Mouse (Mus musculus): ENCODE measurements around the gene Fbxl17. TPM values are rescaled to one million over a fixed set of nuclear protein-coding genes. Genes with fewer than 3 reads are reported as not detected.
A peak's percentile ranks its signal among the peaks of the same experiment; 100 is the strongest.

Fbxl17 gene
- total and polyA plus RNA-seq, 2 experiments from 2014 or later = 13.1 to 22.3 TPM

GRCm38 (mm10) chr17:63029105-63029504, 470.7 kb downstream of the Fbxl17 start:
- no peak overlapping the region for H3K9ac ChIP-seq (replicated peaks; ENCODE audit: low read length)
- 42% methylated on average over 4 of the region's 4 CpGs for WGBS
- no peaks in the 10 kb centered on the region for H3K9me3 ChIP-seq (ENCODE audit: low read length)
- no peak overlapping the region for H3K4me3 ChIP-seq (ENCODE audit: low read length)
- DNase-seq (ENCODE audit: low spot score) (no peak), ATAC-seq (0 out of 2 replicates have a peak, but pooled peaks have one; percentile 49)
- no peaks in the 10 kb centered on the region for H3K36me3 ChIP-seq (ENCODE audit: insufficient read depth, low read length)
- TF ChIP-seq CTCF (IDR thresholded peaks at IDR 0.05; ENCODE audit: low read depth) = no peak
- H3K4me2 ChIP-seq (ENCODE audit: low read depth, low read length) = no peak overlapping the region
- no peak overlapping the region for H3K27ac ChIP-seq
- H3K4me1 ChIP-seq (ENCODE audit: insufficient read depth, low read length) = no peaks in the 10 kb centered on the region
- H3K27me3 ChIP-seq (ENCODE audit: insufficient read depth, low read length) = no peaks in the 10 kb centered on the region

- H3K27me3 ChIP-seq (ENCODE audit: insufficient read depth, low read length) = no peaks in the 10 kb centered on the region
- no peaks in the 10 kb centered on the region for H3K4me1 ChIP-seq (ENCODE audit: insufficient read depth, low read length)
- TF ChIP-seq CTCF (IDR thresholded peaks at IDR 0.05; ENCODE audit: low read depth) = no peak
- H3K9me3 ChIP-seq (ENCODE audit: low read length) = no peaks in the 10 kb centered on the region
- no peak overlapping the region for H3K27ac ChIP-seq
- H3K4me2 ChIP-seq (ENCODE audit: low read depth, low read length) = no peak overlapping the region
- H3K36me3 ChIP-seq (ENCODE audit: insufficient read depth, low read length) = no peaks in the 10 kb centered on the region
- WGBS = 33% methylated on average over 15 of the region's 15 CpGs
- DNase-seq (ENCODE audit: low spot score) (no peak), ATAC-seq (no peak)
- H3K9ac ChIP-seq (replicated peaks; ENCODE audit: low read length) = 0 out of 2 replicates have a peak overlapping the region, but pooled peaks have one; percentile 4
- no peak overlapping the region for H3K4me3 ChIP-seq (ENCODE audit: low read length)
Observed at GRCm38 (mm10) chr17:63025238-63025637, 474.6 kb downstream of the Fbxl17 start.

GRCm38 (mm10) chr17:63017605-63018167, 482.1 kb downstream of the Fbxl17 start:
- Histone ChIP-seq H3K27ac (no peak overlapping the region), H3K9me3 (ENCODE audit: low read length) (no peaks in the 10 kb centered on the region), H3K4me3 (ENCODE audit: low read length) (no peak overlapping the region), H3K27me3 (ENCODE audit: insufficient read depth, low read length) (no peaks in the 10 kb centered on the region), H3K36me3 (ENCODE audit: insufficient read depth, low read length) (no peaks in the 10 kb centered on the region), H3K4me1 (ENCODE audit: insufficient read depth, low read length) (no peaks in the 10 kb centered on the region), H3K4me2 (ENCODE audit: low read depth, low read length) (no peak overlapping the region), H3K9ac (replicated peaks; ENCODE audit: low read length) (no peak overlapping the region)
- 77% methylated on average over 3 of the region's 3 CpGs for WGBS
- TF ChIP-seq CTCF (IDR thresholded peaks at IDR 0.05; ENCODE audit: low read depth) = no peak
- no peak for DNase-seq (ENCODE audit: low spot score)
- ATAC-seq = no peak

- no peaks in the 10 kb centered on the region for H3K36me3 ChIP-seq (ENCODE audit: insufficient read depth, low read length)
- 56% methylated on average over 3 of the region's 3 CpGs for WGBS
- DNase-seq (ENCODE audit: low spot score) (no peak), ATAC-seq (no peak)
- peaks cover 6% of the 10 kb centered on the region; the same call in 1 of the 2 replicates for H3K4me1 ChIP-seq (ENCODE audit: insufficient read depth, low read length)
- H3K27me3 ChIP-seq (ENCODE audit: insufficient read depth, low read length) = no peaks in the 10 kb centered on the region
- no peak overlapping the region for H3K4me2 ChIP-seq (ENCODE audit: low read depth, low read length)
- H3K27ac ChIP-seq = no peak overlapping the region
- no peak overlapping the region for H3K4me3 ChIP-seq (ENCODE audit: low read length)
- H3K9me3 ChIP-seq (ENCODE audit: low read length) = no peaks in the 10 kb centered on the region
- H3K9ac ChIP-seq (replicated peaks; ENCODE audit: low read length) = no peak overlapping the region
- TF ChIP-seq CTCF (IDR thresholded peaks at IDR 0.05; ENCODE audit: low read depth) = no peak
Observed at GRCm38 (mm10) chr17:63012571-63012923, 487.3 kb downstream of the Fbxl17 start.

DNA sequence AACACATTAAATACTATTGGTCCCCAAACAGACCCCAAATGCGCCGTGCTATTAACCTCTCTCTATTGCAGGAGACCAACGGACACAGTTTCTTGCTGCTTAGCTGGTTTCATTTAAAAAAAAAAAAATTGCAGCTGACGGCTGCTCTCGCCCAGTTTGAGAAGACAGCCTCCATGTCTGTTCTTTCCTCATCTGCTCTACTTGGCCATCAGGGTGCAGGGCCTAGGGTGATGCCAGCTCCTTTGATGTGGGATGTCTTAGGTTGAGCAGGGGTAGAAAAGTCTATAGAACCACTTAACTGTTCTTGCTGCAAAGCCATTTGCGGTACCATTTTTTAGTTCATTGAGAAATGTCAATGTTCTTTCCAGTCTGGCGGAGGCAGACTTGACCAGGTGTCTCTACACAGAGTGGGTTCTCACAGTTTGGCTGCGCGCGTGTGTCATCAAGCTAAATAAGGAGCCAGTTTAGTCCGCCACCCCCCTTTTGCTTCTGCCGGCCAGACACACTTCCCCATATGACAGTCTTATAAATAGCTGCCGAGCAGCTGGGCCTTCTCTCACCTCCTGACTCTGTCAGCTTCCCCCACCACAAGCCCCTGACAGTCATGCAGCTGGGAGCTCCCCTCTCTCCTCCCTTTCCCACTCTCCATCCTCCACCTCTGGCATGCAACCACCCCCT, 487.8 kb downstream of the Fbxl17 start:
- no peak overlapping the region for H3K27ac ChIP-seq
- DNase-seq (ENCODE audit: low spot score) = no peak
- 75% methylated on average over 13 of the region's 13 CpGs for WGBS
- no peak overlapping the region for H3K4me2 ChIP-seq (ENCODE audit: low read depth, low read length)
- H3K9ac ChIP-seq (replicated peaks; ENCODE audit: low read length) = no peak overlapping the region
- TF ChIP-seq CTCF (IDR thresholded peaks at IDR 0.05; ENCODE audit: low read depth) = no peak
- H3K4me1 ChIP-seq (ENCODE audit: insufficient read depth, low read length) = peaks cover 6% of the 10 kb centered on the region
- ATAC-seq = 0 out of 2 replicates have a peak, but pooled peaks have one; percentile 27
- no peaks in the 10 kb centered on the region for H3K27me3 ChIP-seq (ENCODE audit: insufficient read depth, low read length)
- H3K9me3 ChIP-seq (ENCODE audit: low read length) = no peaks in the 10 kb centered on the region
- H3K4me3 ChIP-seq (ENCODE audit: low read length) = no peak overlapping the region
- H3K36me3 ChIP-seq (ENCODE audit: insufficient read depth, low read length) = no peaks in the 10 kb centered on the region

DNA sequence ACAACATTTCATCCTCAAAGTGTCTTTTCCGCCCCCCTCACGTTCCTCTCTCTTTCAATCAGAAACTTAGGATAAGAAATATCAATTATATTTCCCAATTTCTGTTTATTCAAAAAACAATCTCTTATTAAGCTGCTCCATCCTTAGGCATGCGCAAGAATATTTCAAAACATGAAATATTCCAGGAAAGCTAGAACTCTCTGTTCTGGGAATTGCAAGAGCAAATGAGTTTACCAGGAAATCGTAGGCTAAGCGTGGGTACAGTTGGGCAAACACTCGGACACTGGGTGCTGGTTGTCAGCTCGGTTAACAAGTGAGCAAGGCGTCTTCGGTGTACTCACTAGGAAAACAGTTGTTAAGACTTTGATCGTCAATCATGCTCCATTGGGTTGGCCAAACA, 489.0 kb downstream of the Fbxl17 start:
- no peak for DNase-seq (ENCODE audit: low spot score)
- no peak for TF ChIP-seq CTCF (IDR thresholded peaks at IDR 0.05; ENCODE audit: low read depth)
- no peak overlapping the region for H3K27ac ChIP-seq
- H3K4me1 ChIP-seq (ENCODE audit: insufficient read depth, low read length) = peaks cover 6% of the 10 kb centered on the region
- H3K4me2 ChIP-seq (ENCODE audit: low read depth, low read length) = no peak overlapping the region
- no peak overlapping the region for H3K9ac ChIP-seq (replicated peaks; ENCODE audit: low read length)
- H3K27me3 ChIP-seq (ENCODE audit: insufficient read depth, low read length) = no peaks in the 10 kb centered on the region
- ATAC-seq = no peak
- H3K4me3 ChIP-seq (ENCODE audit: low read length) = no peak overlapping the region
- H3K36me3 ChIP-seq (ENCODE audit: insufficient read depth, low read length) = no peaks in the 10 kb centered on the region
- no peaks in the 10 kb centered on the region for H3K9me3 ChIP-seq (ENCODE audit: low read length)
- WGBS = 95% methylated on average over 10 of the region's 10 CpGs

- H3K4me3 ChIP-seq (ENCODE audit: low read length) = no peak overlapping the region
- DNase-seq (ENCODE audit: low spot score) (peak; percentile 16), ATAC-seq (0 out of 2 replicates have a peak, but pooled peaks have one; percentile 42)
- H3K36me3 ChIP-seq (ENCODE audit: insufficient read depth, low read length) = no peaks in the 10 kb centered on the region
- WGBS = 67% methylated on average over 4 of the region's 4 CpGs
- H3K27me3 ChIP-seq (ENCODE audit: insufficient read depth, low read length) = no peaks in the 10 kb centered on the region
- TF ChIP-seq CTCF (IDR thresholded peaks at IDR 0.05; ENCODE audit: low read depth) = no peak
- H3K9me3 ChIP-seq (ENCODE audit: low read length) = no peaks in the 10 kb centered on the region
- no peak overlapping the region for H3K27ac ChIP-seq
- H3K4me1 ChIP-seq (ENCODE audit: insufficient read depth, low read length) = peaks cover 6% of the 10 kb centered on the region
- H3K4me2 ChIP-seq (ENCODE audit: low read depth, low read length) = no peak overlapping the region
- no peak overlapping the region for H3K9ac ChIP-seq (replicated peaks; ENCODE audit: low read length)
Observed at GRCm38 (mm10) chr17:63008788-63009187, 491.0 kb downstream of the Fbxl17 start.
